Mouse (Mus musculus) neural tube, embryonic 13.5 days (tissue): Measurements from ENCODE around the gene Ggact. TPM values are rescaled to one million over a fixed set of nuclear protein-coding genes. Genes with fewer than 3 reads are reported as not detected.

ENCODE experiments used
- ATAC-seq: fragments of 200-750 bp; cut with Nextera tagmentation; 2 replicates; pipeline ENCODE4 v1.8.0; 2017; ENCODE audit warnings: low read depth, mild to moderate bottlenecking, moderate TSS enrichment, moderate library complexity
- H3K27ac ChIP-seq: fragments of 300-500 bp; sonication (generic); replicated peaks from 2 replicates; pipeline ENCODE4 v1.5.1; 2015; ENCODE audit warnings: moderate library complexity, mild to moderate bottlenecking, inconsistent platforms
- H3K27me3 ChIP-seq: fragments of 300-500 bp; sonication (generic); 2 replicates; pipeline ENCODE4 v1.6.1; 2015; ENCODE audit warnings: mild to moderate bottlenecking, inconsistent platforms
- H3K36me3 ChIP-seq: fragments of 300-500 bp; sonication (generic); 2 replicates; pipeline ENCODE4 v1.6.1; 2015; ENCODE audit warnings: mild to moderate bottlenecking, inconsistent platforms
- H3K4me1 ChIP-seq: fragments of 300-500 bp; sonication (generic); replicated peaks from 2 replicates; pipeline ENCODE4 v1.6.1; 2015; ENCODE audit warnings: inconsistent platforms
- H3K4me2 ChIP-seq: fragments of 300-500 bp; sonication (generic); 2 replicates; pipeline ENCODE4 v1.6.1; 2015; ENCODE audit warnings: inconsistent platforms, mild to moderate bottlenecking, moderate library complexity
- H3K4me3 ChIP-seq: fragments of 300-500 bp; sonication (generic); 2 replicates; pipeline ENCODE4 v1.5.1; 2015; ENCODE audit warnings: mild to moderate bottlenecking, inconsistent platforms
- H3K9ac ChIP-seq: fragments of 300-500 bp; sonication (generic); 2 replicates; pipeline ENCODE4 v1.6.1; 2015; ENCODE audit warnings: moderate library complexity, mild to moderate bottlenecking, inconsistent platforms
- H3K9me3 ChIP-seq: fragments of 300-500 bp; sonication (generic); 2 replicates; pipeline ENCODE4 v1.6.1; 2016; ENCODE audit warnings: inconsistent platforms
- WGBS: fragments of 180-500 bp; shearing (Covaris S2); methylation state at CpG from one replicate; pipeline ENCODE4 v1.1.7; 2015; 5-methylcytosine and 5-hydroxymethylcytosine counted together
- polyA plus RNA-seq: library from polyadenylated mRNA; unstranded; fragments of >200 nt; fragmentation: Nextera tagmentation; extraction: Ambion mirVana; gene quantifications from 2 replicates; pipeline ENCODE4 v1.2.1, GENCODE M21; 2015

The Ggact gene
- polyA plus RNA-seq, 1 experiment from 2014 or later: 9.4 TPM

- Histone ChIP-seq H3K9ac (no peak overlapping the region), H3K4me1 (no peaks in the 10 kb centered on the region), H3K4me2 (no peak overlapping the region), H3K4me3 (no peak overlapping the region), H3K36me3 (no peaks in the 10 kb centered on the region), H3K27ac (no peak overlapping the region), H3K27me3 (no peaks in the 10 kb centered on the region), H3K9me3 (no peaks in the 10 kb centered on the region)
- ATAC-seq: no peak
- 92% methylated on average over 1 of the region's 1 CpGs for WGBS
Measured at GRCm38 (mm10) chr14:122859792-122860191, 53.8 kb downstream of the Ggact start.

- Histone ChIP-seq H3K4me3 (no peak overlapping the region), H3K9ac (no peak overlapping the region), H3K36me3 (no peaks in the 10 kb centered on the region), H3K9me3 (no peaks in the 10 kb centered on the region), H3K4me1 (no peaks in the 10 kb centered on the region), H3K27ac (peak overlapping the region; percentile 42; the same call in 1 of the 2 replicates), H3K27me3 (no peaks in the 10 kb centered on the region), H3K4me2 (no peak overlapping the region)
- 91% methylated on average over 5 of the region's 5 CpGs for WGBS
- no peak for ATAC-seq
Measured at GRCm38 (mm10) chr14:122852506-122853057, 61.0 kb downstream of the Ggact start.

GRCm38 (mm10) chr14:122837018-122837417 is 76.5 kb downstream of the Ggact start:
- H3K36me3 ChIP-seq: no peaks in the 10 kb centered on the region
- no peaks in the 10 kb centered on the region for H3K27me3 ChIP-seq
- H3K27ac ChIP-seq: peak overlapping the region; percentile 54
- H3K4me3 ChIP-seq: no peak overlapping the region
- H3K4me2 ChIP-seq: no peak overlapping the region
- ATAC-seq: no peak
- H3K9me3 ChIP-seq: no peaks in the 10 kb centered on the region
- peaks cover 15% of the 10 kb centered on the region for H3K4me1 ChIP-seq
- 73% methylated on average over 2 of the region's 2 CpGs for WGBS
- no peak overlapping the region for H3K9ac ChIP-seq

DNA sequence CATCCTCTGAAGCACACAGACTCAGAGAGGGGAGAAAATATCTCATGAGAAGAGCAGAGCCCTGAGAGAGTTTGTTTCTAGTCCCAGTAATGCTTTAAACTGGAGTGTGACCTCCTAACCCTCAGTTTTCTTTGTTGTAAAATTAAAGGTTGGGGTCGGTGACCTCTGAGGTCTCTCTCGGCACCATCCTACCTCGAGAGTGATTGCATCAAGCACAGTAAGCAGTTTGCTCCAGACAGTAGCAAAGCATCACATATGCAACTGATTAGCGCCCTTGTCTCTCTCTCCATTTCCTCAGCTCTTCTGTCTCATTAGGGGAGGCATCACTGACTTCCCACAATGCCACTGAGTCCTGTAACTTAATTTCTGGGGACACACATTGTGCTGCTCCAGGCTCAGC is 77.3 kb downstream of the Ggact start:
- H3K27ac ChIP-seq: peak overlapping the region; percentile 46
- no peak overlapping the region for H3K4me3 ChIP-seq
- H3K4me2 ChIP-seq: no peak overlapping the region
- ATAC-seq: peak; percentile 32; the same call in 1 of the 2 replicates
- H3K4me1 ChIP-seq: peaks cover 15% of the 10 kb centered on the region
- no peaks in the 10 kb centered on the region for H3K36me3 ChIP-seq
- no peaks in the 10 kb centered on the region for H3K9me3 ChIP-seq
- no peaks in the 10 kb centered on the region for H3K27me3 ChIP-seq
- no peak overlapping the region for H3K9ac ChIP-seq
- WGBS: 26% methylated on average over 4 of the region's 4 CpGs

GRCm38 (mm10) chr14:122835487-122836190 is 77.9 kb downstream of the Ggact start:
- Histone ChIP-seq H3K4me3 (no peak overlapping the region), H3K27ac (peak overlapping the region; percentile 46), H3K36me3 (no peaks in the 10 kb centered on the region), H3K27me3 (no peaks in the 10 kb centered on the region), H3K9me3 (no peaks in the 10 kb centered on the region), H3K4me2 (no peak overlapping the region), H3K9ac (no peak overlapping the region), H3K4me1 (peaks cover 15% of the 10 kb centered on the region)
- ATAC-seq: no peak; the same call in 1 of the 2 replicates
- 57% methylated on average over 7 of the region's 7 CpGs for WGBS

- no peak overlapping the region for H3K27ac ChIP-seq
- no peaks in the 10 kb centered on the region for H3K27me3 ChIP-seq
- ATAC-seq: no peak
- 89% methylated on average over 1 of the region's 1 CpGs for WGBS
- H3K9ac ChIP-seq: no peak overlapping the region
- H3K4me3 ChIP-seq: no peak overlapping the region
- no peaks in the 10 kb centered on the region for H3K36me3 ChIP-seq
- no peak overlapping the region for H3K4me2 ChIP-seq
- H3K4me1 ChIP-seq: peaks cover 15% of the 10 kb centered on the region
- H3K9me3 ChIP-seq: no peaks in the 10 kb centered on the region
Measured at GRCm38 (mm10) chr14:122834753-122835152, 78.8 kb downstream of the Ggact start.

DNA sequence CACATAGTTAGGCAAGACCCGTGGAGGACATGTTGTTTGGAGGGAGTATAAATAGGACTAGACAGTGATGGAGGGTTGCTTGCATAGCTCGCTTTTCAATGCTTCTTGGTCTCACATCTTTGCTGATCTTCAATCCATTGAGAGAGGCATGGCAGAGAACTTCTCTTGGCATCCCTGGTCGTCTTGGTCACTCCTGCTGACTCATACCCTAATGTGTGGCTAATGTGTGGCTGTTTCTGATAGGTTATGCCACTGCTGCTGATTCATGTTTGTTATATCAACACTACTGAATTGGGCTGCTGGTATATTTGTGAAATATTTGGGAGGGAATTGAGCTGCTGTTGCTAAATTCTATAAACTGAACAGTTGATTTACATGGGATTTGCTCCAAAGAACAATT is 79.9 kb downstream of the Ggact start:
- Histone ChIP-seq H3K4me1 (peaks cover 15% of the 10 kb centered on the region), H3K36me3 (no peaks in the 10 kb centered on the region), H3K9ac (no peak overlapping the region), H3K9me3 (no peaks in the 10 kb centered on the region), H3K4me3 (no peak overlapping the region), H3K4me2 (no peak overlapping the region), H3K27me3 (no peaks in the 10 kb centered on the region), H3K27ac (no peak overlapping the region)
- WGBS: 94% methylated on average over 3 of the region's 3 CpGs
- ATAC-seq: no peak

GRCm38 (mm10) chr14:122830433-122830832 is 83.1 kb downstream of the Ggact start:
- H3K27me3 ChIP-seq: no peaks in the 10 kb centered on the region
- no peak for ATAC-seq
- H3K27ac ChIP-seq: no peak overlapping the region
- H3K4me1 ChIP-seq: peaks cover under 1% of the 10 kb centered on the region; the same call in 1 of the 2 replicates
- no peak overlapping the region for H3K9ac ChIP-seq
- no peak overlapping the region for H3K4me3 ChIP-seq
- no peaks in the 10 kb centered on the region for H3K9me3 ChIP-seq
- 74% methylated on average over 1 of the region's 1 CpGs for WGBS
- H3K36me3 ChIP-seq: no peaks in the 10 kb centered on the region
- no peak overlapping the region for H3K4me2 ChIP-seq

- Histone ChIP-seq H3K4me3 (no peak overlapping the region), H3K9me3 (no peaks in the 10 kb centered on the region), H3K36me3 (no peaks in the 10 kb centered on the region), H3K27ac (no peak overlapping the region), H3K9ac (no peak overlapping the region), H3K4me2 (no peak overlapping the region), H3K4me1 (peaks cover 11% of the 10 kb centered on the region), H3K27me3 (no peaks in the 10 kb centered on the region)
- ATAC-seq: no peak
- 93% methylated on average over 2 of the region's 2 CpGs for WGBS
Measured at GRCm38 (mm10) chr14:122825464-122825863, 88.1 kb downstream of the Ggact start.

- Histone ChIP-seq H3K27me3 (no peaks in the 10 kb centered on the region), H3K27ac (no peak overlapping the region), H3K36me3 (no peaks in the 10 kb centered on the region), H3K4me1 (peaks cover 11% of the 10 kb centered on the region), H3K4me2 (no peak overlapping the region), H3K4me3 (no peak overlapping the region), H3K9me3 (no peaks in the 10 kb centered on the region), H3K9ac (no peak overlapping the region)
- ATAC-seq: no peak
- 78% methylated on average over 2 of the region's 2 CpGs for WGBS
Measured at GRCm38 (mm10) chr14:122823791-122824190, 89.8 kb downstream of the Ggact start.

- Histone ChIP-seq H3K9ac (no peak overlapping the region), H3K4me3 (no peak overlapping the region), H3K9me3 (no peaks in the 10 kb centered on the region), H3K27ac (0 out of 2 replicates have a peak overlapping the region, but pooled peaks have one; percentile 43), H3K36me3 (no peaks in the 10 kb centered on the region), H3K4me1 (peaks cover 11% of the 10 kb centered on the region), H3K27me3 (no peaks in the 10 kb centered on the region), H3K4me2 (no peak overlapping the region)
- WGBS: 55% methylated on average over 3 of the region's 3 CpGs
- ATAC-seq: peak; percentile 90
Measured at GRCm38 (mm10) chr14:122821002-122821401, 92.6 kb downstream of the Ggact start.

- Histone ChIP-seq H3K4me1 (no peaks in the 10 kb centered on the region), H3K27ac (no peak overlapping the region), H3K9me3 (no peaks in the 10 kb centered on the region), H3K27me3 (no peaks in the 10 kb centered on the region), H3K4me2 (no peak overlapping the region), H3K9ac (no peak overlapping the region), H3K4me3 (no peak overlapping the region), H3K36me3 (no peaks in the 10 kb centered on the region)
- 85% methylated on average over 4 of the region's 4 CpGs for WGBS
- no peak for ATAC-seq
Measured at GRCm38 (mm10) chr14:122800296-122800695, 113.3 kb downstream of the Ggact start.

- Histone ChIP-seq H3K27ac (no peak overlapping the region), H3K27me3 (no peaks in the 10 kb centered on the region), H3K4me2 (no peak overlapping the region), H3K4me1 (no peaks in the 10 kb centered on the region), H3K9ac (no peak overlapping the region), H3K4me3 (no peak overlapping the region), H3K36me3 (no peaks in the 10 kb centered on the region), H3K9me3 (no peaks in the 10 kb centered on the region)
- WGBS: 93% methylated on average over 4 of the region's 4 CpGs
- no peak for ATAC-seq
Measured at GRCm38 (mm10) chr14:122793368-122793767, 120.2 kb downstream of the Ggact start.
